ENCODE assay signal across 21 mouse cellular contexts in genomic region chr12:10186576-10186975, GRCm38 (mm10).
DNase-seq lines count a peak whose midpoint lies in the region; ATAC-seq and TF ChIP-seq lines count a peak whose summit lies in the region.
"Had no signal": no experiment of that assay in that cellular context is flagged by ENCODE, and none has a peak within 500 bp of the region (broad histone marks: within the 10 kb centered on the region; RNA-seq: fewer than 3 reads in every experiment).

No protein-coding gene starts in this region.

- DNase-seq in lung, postnatal 0 days (ENCODE audit: low spot score): peak; percentile 29
- DNase-seq in lung, postnatal 4 days: no peak
- peak; percentile 24 for DNase-seq in 3T3-L1 (ENCODE audit: low read depth, low spot score)
- DNase-seq in brain, adult 2 months (ENCODE audit: low read depth, low spot score): peak; percentile 30
- DNase-seq in heart, adult 2 months: no peak
- no peak for DNase-seq in cerebellum, adult 9-10 months
- DNase-seq: adrenal gland, adult 8-10 months; adrenal gland, postnatal 14 days; adrenal gland, postnatal 36 days; cerebellum, adult 11 months; cerebellum, adult 18-20 months; cerebellum, adult 8-10 months; cerebellum, postnatal 10 days; cerebellum, postnatal 25 days; forebrain, postnatal 0 days had no signal

- no peak for TF ChIP-seq EP300 in lung, postnatal 0 days (IDR thresholded peaks at IDR 0.05)
- no peak for TF ChIP-seq EP300 in heart, adult 2 months (IDR thresholded peaks at IDR 0.05; ENCODE audit: insufficient read depth, low read depth, low read length)

- no peak for TF ChIP-seq CTCF in lung, postnatal 0 days (IDR thresholded peaks at IDR 0.05)
- no peak for TF ChIP-seq CTCF in heart, adult 2 months (IDR thresholded peaks at IDR 0.05)

- H3K36me3 ChIP-seq in lung, postnatal 0 days (ENCODE audit: insufficient read depth, low read length): no peaks in the 10 kb centered on the region
- H3K36me3 ChIP-seq in heart, adult 2 months (ENCODE audit: control insufficient read depth, insufficient read depth, low read length): no peaks in the 10 kb centered on the region
- H3K36me3 ChIP-seq: embryonic facial prominence, embryonic 10.5 days; embryonic facial prominence, embryonic 12.5 days; forebrain, embryonic 15.5 days had no signal

- no peak overlapping the region for H3K9ac ChIP-seq in lung, postnatal 0 days (replicated peaks; ENCODE audit: low read depth)
- no peak overlapping the region for H3K9ac ChIP-seq in heart, adult 2 months (ENCODE audit: low read depth, low read length)
- H3K9ac ChIP-seq: embryonic facial prominence, embryonic 12.5 days; forebrain, embryonic 13.5 days; forebrain, embryonic 15.5 days; forebrain, postnatal 0 days had no signal

- peak; percentile 72 for ATAC-seq in lung, postnatal 0 days
- ATAC-seq: activated CD4-positive, CD25-positive, alpha-beta regulatory T cell, adult 4 months; forebrain, embryonic 13.5 days; forebrain, embryonic 15.5 days; forebrain, postnatal 0 days; Patski had no signal

- no peak for TF ChIP-seq POLR2A in heart, adult 2 months (IDR thresholded peaks at IDR 0.05; ENCODE audit: insufficient read depth, low read depth, low read length)

- H3K4me2 ChIP-seq in lung, postnatal 0 days (replicated peaks; ENCODE audit: low read depth, low read length): no peak overlapping the region
- H3K4me2 ChIP-seq: embryonic facial prominence, embryonic 12.5 days; forebrain, embryonic 13.5 days; forebrain, embryonic 15.5 days had no signal

- no peaks in the 10 kb centered on the region for H3K9me3 ChIP-seq in lung, postnatal 0 days (ENCODE audit: low read length)
- H3K9me3 ChIP-seq: embryonic facial prominence, embryonic 10.5 days; embryonic facial prominence, embryonic 12.5 days; forebrain, embryonic 13.5 days; forebrain, embryonic 15.5 days had no signal

- H3K27me3 ChIP-seq in lung, postnatal 0 days (replicated peaks; ENCODE audit: insufficient read depth, low read length): no peaks in the 10 kb centered on the region
- H3K27me3 ChIP-seq in heart, adult 2 months (ENCODE audit: control insufficient read depth, insufficient read depth, low read length): no peaks in the 10 kb centered on the region
- H3K27me3 ChIP-seq: embryonic facial prominence, embryonic 12.5 days; forebrain, embryonic 13.5 days; forebrain, embryonic 15.5 days; Patski had no signal

- no peaks in the 10 kb centered on the region for H3K79me2 ChIP-seq in heart, adult 2 months (replicated peaks; ENCODE audit: control insufficient read depth, insufficient read depth, low read length)

- H3K4me3 ChIP-seq in lung, postnatal 0 days (ENCODE audit: low read depth, low read length): no peak overlapping the region
- H3K4me3 ChIP-seq in heart, adult 2 months: no peak overlapping the region
- H3K4me3 ChIP-seq: embryonic facial prominence, embryonic 10.5 days; embryonic facial prominence, embryonic 12.5 days; forebrain, embryonic 13.5 days; forebrain, embryonic 15.5 days had no signal

- no peak overlapping the region for H3K27ac ChIP-seq in lung, postnatal 0 days (ENCODE audit: low read length)
- no peak overlapping the region for H3K27ac ChIP-seq in heart, adult 2 months
- H3K27ac ChIP-seq: embryonic facial prominence, embryonic 10.5 days; embryonic facial prominence, embryonic 12.5 days; forebrain, embryonic 13.5 days; forebrain, embryonic 15.5 days had no signal

- H3K4me1 ChIP-seq in lung, postnatal 0 days (ENCODE audit: insufficient read depth, low read depth, low read length): no peaks in the 10 kb centered on the region
- no peaks in the 10 kb centered on the region for H3K4me1 ChIP-seq in heart, adult 2 months (ENCODE audit: control insufficient read depth, insufficient read depth, low read length)
- H3K4me1 ChIP-seq: embryonic facial prominence, embryonic 10.5 days; embryonic facial prominence, embryonic 12.5 days; forebrain, embryonic 13.5 days; forebrain, embryonic 15.5 days had no signal

- intact Hi-C loops in heart, adult 2 months (cut with DNase I): no loop called here

Comparison
In these comparisons a context has a peak if more than half of its experiments do, and no peak if none do; other contexts are left out.
1. DNase-seq: peak in lung, postnatal 0 days (single experiment), 3T3-L1 (single experiment) and brain, adult 2 months (single experiment); none in lung, postnatal 4 days (0 of 2), heart, adult 2 months (0 of 2) and cerebellum, adult 9-10 months (single experiment).